In the genomic region with DNA sequence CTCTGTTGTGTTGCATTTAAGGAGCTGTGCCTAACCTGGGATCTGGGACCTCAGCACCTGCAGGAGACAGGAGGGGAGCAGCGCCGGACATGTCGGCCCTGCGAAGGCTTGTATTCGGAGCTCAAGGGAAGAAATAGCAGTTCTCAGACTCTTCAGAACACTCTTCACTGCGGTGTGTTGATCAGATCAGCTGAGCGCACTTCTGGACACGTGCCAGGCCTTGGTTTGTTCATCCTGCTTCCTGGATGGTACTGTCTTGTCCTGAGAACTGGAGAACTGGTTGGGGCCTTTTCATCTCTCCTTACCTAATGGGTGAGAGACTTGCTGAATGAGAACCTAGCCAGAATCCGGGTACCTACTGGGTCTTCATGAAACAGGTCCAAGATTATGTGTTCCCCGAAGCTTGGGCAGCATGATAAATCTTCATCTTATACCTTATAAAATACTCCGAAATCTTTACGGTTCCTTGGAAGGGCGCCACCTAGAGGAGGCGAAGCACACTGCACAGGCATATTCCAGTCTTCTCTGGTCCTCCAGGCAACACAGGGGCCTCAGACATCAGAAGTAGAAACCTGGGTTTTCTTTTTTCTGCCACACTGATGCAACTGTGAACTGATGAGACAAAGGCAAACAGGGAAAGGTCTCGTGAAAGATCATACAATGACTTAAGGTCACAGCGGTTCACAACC, we compare ENCODE assay signal across 11 mouse cellular contexts. TPM values are rescaled to one million over a fixed set of nuclear protein-coding genes. Genes with fewer than 3 reads are reported as not detected.
A peak's percentile ranks its signal among the peaks of the same experiment; 100 is the strongest.
DNase-seq lines count a peak whose midpoint lies in the region; ATAC-seq and TF ChIP-seq lines count a peak whose summit lies in the region.
"Had no signal": no experiment of that assay in that cellular context is flagged by ENCODE, and none has a peak within 500 bp of the region (broad histone marks: within the 10 kb centered on the region; RNA-seq: fewer than 3 reads in every experiment).

No protein-coding gene starts in this region.

- H3K4me1 ChIP-seq in midbrain, embryonic 11.5 days (ENCODE audit: control insufficient read depth, insufficient read depth, low read length), result no peaks in the 10 kb centered on the region
- no peaks in the 10 kb centered on the region for H3K4me1 ChIP-seq in midbrain, embryonic 13.5 days (replicated peaks)
- no peaks in the 10 kb centered on the region for H3K4me1 ChIP-seq in bone marrow macrophage, adult 2 months (ENCODE audit: control insufficient read depth, insufficient read depth, low read length)
- 0 out of 2 replicates have a peak, but pooled peaks cover 2% of the 10 kb centered on the region for H3K4me1 ChIP-seq in stomach, postnatal 0 days (replicated peaks; ENCODE audit: control insufficient read depth, insufficient read depth)
- no peaks in the 10 kb centered on the region for H3K4me1 ChIP-seq in forebrain, embryonic 13.5 days
- H3K4me1 ChIP-seq: stomach, embryonic 15.5 days had no signal

- no peak for DNase-seq in frontal cortex, postnatal 10 days (ENCODE audit: low spot score in 2 of 2)
- DNase-seq in midbrain, embryonic 11.5 days (ENCODE audit: low spot score, missing footprints), result peak; percentile 87
- no peak for DNase-seq in stomach, postnatal 0 days (ENCODE audit: low spot score)
- no peak for DNase-seq in yolk sac, embryonic 10.5 days (ENCODE audit: low spot score)
- DNase-seq: kidney, postnatal 25 days had no signal

- no peak overlapping the region for H3K4me2 ChIP-seq in midbrain, embryonic 11.5 days
- H3K4me2 ChIP-seq in midbrain, embryonic 13.5 days (replicated peaks), result no peak overlapping the region
- H3K4me2 ChIP-seq in stomach, postnatal 0 days (replicated peaks; ENCODE audit: low read depth), result no peak overlapping the region
- no peak overlapping the region for H3K4me2 ChIP-seq in forebrain, embryonic 13.5 days
- H3K4me2 ChIP-seq: stomach, embryonic 15.5 days had no signal

- no peak overlapping the region for H3K27ac ChIP-seq in midbrain, embryonic 11.5 days (ENCODE audit: low read depth, low read length)
- H3K27ac ChIP-seq in midbrain, embryonic 13.5 days, result no peak overlapping the region
- no peak overlapping the region for H3K27ac ChIP-seq in bone marrow macrophage, adult 2 months (ENCODE audit: insufficient read depth, low read depth, low read length)
- H3K27ac ChIP-seq in stomach, postnatal 0 days (replicated peaks), result no peak overlapping the region
- H3K27ac ChIP-seq in forebrain, embryonic 13.5 days, result no peak overlapping the region
- H3K27ac ChIP-seq: stomach, embryonic 15.5 days had no signal

- no peak for TF ChIP-seq EP300 in stomach, postnatal 0 days (optimal IDR thresholded peaks at IDR 0.05)

- H3K27me3 ChIP-seq in midbrain, embryonic 11.5 days (ENCODE audit: control insufficient read depth, insufficient read depth, low read length), result no peaks in the 10 kb centered on the region
- H3K27me3 ChIP-seq in midbrain, embryonic 13.5 days, result no peaks in the 10 kb centered on the region
- no peaks in the 10 kb centered on the region for H3K27me3 ChIP-seq in stomach, postnatal 0 days (ENCODE audit: control insufficient read depth, insufficient read depth, low read length)
- H3K27me3 ChIP-seq in forebrain, embryonic 13.5 days, result no peaks in the 10 kb centered on the region
- H3K27me3 ChIP-seq: stomach, embryonic 15.5 days had no signal

- 67% methylated on average over 16 of the region's 16 CpGs for WGBS in midbrain, embryonic 11.5 days
- 64% methylated on average over 16 of the region's 16 CpGs for WGBS in midbrain, embryonic 13.5 days
- WGBS in stomach, postnatal 0 days, result 62% methylated on average over 16 of the region's 16 CpGs
- 65% methylated on average over 16 of the region's 16 CpGs for WGBS in forebrain, embryonic 13.5 days

- no peak overlapping the region for H3K4me3 ChIP-seq in midbrain, embryonic 11.5 days (ENCODE audit: low read depth, low read length)
- H3K4me3 ChIP-seq in midbrain, embryonic 13.5 days (replicated peaks), result no peak overlapping the region
- no peak overlapping the region for H3K4me3 ChIP-seq in bone marrow macrophage, adult 2 months (ENCODE audit: insufficient read depth, low read length)
- H3K4me3 ChIP-seq in stomach, postnatal 0 days (ENCODE audit: low read depth, low read length), result no peak overlapping the region
- H3K4me3 ChIP-seq in forebrain, embryonic 13.5 days, result no peak overlapping the region
- H3K4me3 ChIP-seq: megakaryocyte, embryonic 14.5 days; stomach, embryonic 15.5 days had no signal

- no peaks in the 10 kb centered on the region for H3K9me3 ChIP-seq in midbrain, embryonic 11.5 days (ENCODE audit: control insufficient read depth, low read length)
- no peaks in the 10 kb centered on the region for H3K9me3 ChIP-seq in midbrain, embryonic 13.5 days
- no peaks in the 10 kb centered on the region for H3K9me3 ChIP-seq in stomach, postnatal 0 days (ENCODE audit: control insufficient read depth, low read length)
- no peaks in the 10 kb centered on the region for H3K9me3 ChIP-seq in forebrain, embryonic 13.5 days (replicated peaks)
- H3K9me3 ChIP-seq: megakaryocyte, embryonic 14.5 days; stomach, embryonic 15.5 days had no signal

- TF ChIP-seq CTCF in bone marrow macrophage, adult 2 months (IDR thresholded peaks at IDR 0.05; ENCODE audit: low read depth, low read length), result peak; percentile 41
- TF ChIP-seq CTCF in stomach, postnatal 0 days (IDR thresholded peaks at IDR 0.05; ENCODE audit: low read depth), result peak; percentile 69

- ATAC-seq in frontal cortex, adult (ENCODE audit: low TSS enrichment), result 0 out of 2 replicates have a peak, but pooled peaks have one; percentile 13
- ATAC-seq in midbrain, embryonic 11.5 days (ENCODE audit: low FRiP score), result no peak
- ATAC-seq in midbrain, embryonic 13.5 days, result no peak
- ATAC-seq in stomach, postnatal 0 days (ENCODE audit: low FRiP score, low TSS enrichment), result no peak
- no peak for ATAC-seq in forebrain, embryonic 13.5 days

- H3K36me3 ChIP-seq in midbrain, embryonic 11.5 days (ENCODE audit: control insufficient read depth, insufficient read depth, low read length), result no peaks in the 10 kb centered on the region
- no peaks in the 10 kb centered on the region for H3K36me3 ChIP-seq in midbrain, embryonic 13.5 days
- no peaks in the 10 kb centered on the region for H3K36me3 ChIP-seq in stomach, postnatal 0 days (ENCODE audit: control insufficient read depth, insufficient read depth, low read length)
- H3K36me3 ChIP-seq in forebrain, embryonic 13.5 days (ENCODE audit: poor library complexity, severe bottlenecking), result no peaks in the 10 kb centered on the region
- H3K36me3 ChIP-seq: stomach, embryonic 15.5 days had no signal

- no peak overlapping the region for H3K9ac ChIP-seq in midbrain, embryonic 11.5 days (ENCODE audit: low read length)
- H3K9ac ChIP-seq in midbrain, embryonic 13.5 days (replicated peaks), result no peak overlapping the region
- no peak overlapping the region for H3K9ac ChIP-seq in stomach, postnatal 0 days (ENCODE audit: low read length)
- H3K9ac ChIP-seq in forebrain, embryonic 13.5 days, result no peak overlapping the region
- H3K9ac ChIP-seq: stomach, embryonic 15.5 days had no signal

- no peak for TF ChIP-seq POLR2A in bone marrow macrophage, adult 2 months (IDR thresholded peaks at IDR 0.05; ENCODE audit: borderline replicate concordance, low read depth, low read length)

RNA-seq across cellular contexts. Expression of gene Plg, which starts 42.6 kb away (rescaled TPM):
- 0.06 TPM in 1 of 2 replicates, not detected in the other for polyA plus RNA-seq in midbrain, embryonic 11.5 days (2014; fragmentation: Nextera tagmentation; extraction: Ambion mirVana)
- polyA plus RNA-seq in midbrain, embryonic 13.5 days (2015; fragmentation: Nextera tagmentation; extraction: Ambion mirVana), result 0.17 TPM in 1 of 2 replicates, not detected in the other
- not detected in 2 replicates for polyA plus RNA-seq in bone marrow macrophage, adult 2 months (2012; ENCODE audit: insufficient read depth, insufficient read length, missing spikeins)
- 0.95 and 2.5 TPM in 2 replicates for polyA plus RNA-seq in stomach, postnatal 0 days (2015; fragmentation: Nextera tagmentation; extraction: Ambion mirVana)
- 0.10 and 0.40 TPM in 2 replicates for polyA plus RNA-seq in forebrain, embryonic 13.5 days (2015; fragmentation: Nextera tagmentation; extraction: Ambion mirVana)
